Mouse (Mus musculus): ENCODE measurements around the gene Pxn. TPM values are rescaled to one million over a fixed set of nuclear protein-coding genes. Genes with fewer than 3 reads are reported as not detected.
"Not testable (repeated sequence)": the region's sequence is repeated elsewhere in the genome, so short reads cannot be mapped to it uniquely, and the experiment has no call there.

Gene Pxn
- polyA plus RNA-seq, 1 experiment from 2014 or later = 27.9 TPM

DNA sequence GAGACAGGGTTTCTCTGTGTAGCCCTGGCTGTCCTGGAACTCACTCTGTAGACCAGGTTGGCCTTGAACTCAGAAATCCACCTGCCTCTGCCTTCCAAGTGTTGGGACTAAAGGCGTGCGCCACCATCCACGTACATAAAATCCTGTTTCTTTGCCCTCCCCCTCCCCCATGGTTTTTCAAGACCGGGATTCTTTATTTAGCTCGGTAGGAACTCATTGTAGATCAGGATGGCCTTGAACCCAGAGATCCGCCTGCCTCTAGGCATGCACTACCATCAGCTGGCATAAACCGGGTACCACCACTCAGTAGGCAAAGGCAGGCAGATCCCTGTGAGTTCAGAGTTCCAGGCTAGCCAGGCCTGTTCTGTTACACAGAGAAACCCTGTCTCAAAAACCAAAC is 10.4 kb downstream of the Pxn start:
- peaks cover 32% of the 10 kb centered on the region for H3K4me1 ChIP-seq
- no peaks in the 10 kb centered on the region for H3K27me3 ChIP-seq (ENCODE audit: low read depth, poor library complexity, severe bottlenecking)
- no peaks in the 10 kb centered on the region for H3K9me3 ChIP-seq (replicated peaks)
- no peak for DNase-seq (ENCODE audit: low spot score)
- H3K27ac ChIP-seq (replicated peaks) = no peak overlapping the region
- WGBS = 94% methylated on average over 7 of the region's 7 CpGs
- peaks cover 20% of the 10 kb centered on the region for H3K36me3 ChIP-seq
- H3K4me3 ChIP-seq = no peak overlapping the region

DNA sequence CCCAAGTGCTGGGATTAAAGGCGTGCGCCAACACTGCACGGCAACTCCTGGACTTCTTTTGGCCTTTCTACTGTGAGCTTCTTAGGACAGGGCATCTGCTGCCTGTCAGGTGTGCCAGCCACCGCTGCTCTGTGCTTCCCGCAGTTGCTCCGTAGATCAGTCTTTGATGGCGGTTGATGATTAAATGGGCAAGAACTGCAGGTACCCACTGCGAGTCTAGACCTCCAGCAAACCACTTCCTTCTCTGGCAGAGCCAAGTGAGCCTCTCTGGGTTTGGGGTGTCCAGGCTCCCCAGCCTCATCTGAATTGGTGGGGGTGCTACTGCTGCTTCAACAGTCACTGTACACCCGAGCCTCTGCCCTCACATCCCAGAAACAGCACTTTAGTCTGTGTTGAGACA is 11.0 kb downstream of the Pxn start:
- no peaks in the 10 kb centered on the region for H3K9me3 ChIP-seq (replicated peaks)
- H3K4me3 ChIP-seq = no peak overlapping the region
- peaks cover 35% of the 10 kb centered on the region for H3K4me1 ChIP-seq
- H3K27me3 ChIP-seq (ENCODE audit: low read depth, poor library complexity, severe bottlenecking) = no peaks in the 10 kb centered on the region
- peaks cover 20% of the 10 kb centered on the region for H3K36me3 ChIP-seq
- H3K27ac ChIP-seq (replicated peaks) = no peak overlapping the region
- DNase-seq (ENCODE audit: low spot score) = no peak
- 96% methylated on average over 9 of the region's 9 CpGs for WGBS

DNA sequence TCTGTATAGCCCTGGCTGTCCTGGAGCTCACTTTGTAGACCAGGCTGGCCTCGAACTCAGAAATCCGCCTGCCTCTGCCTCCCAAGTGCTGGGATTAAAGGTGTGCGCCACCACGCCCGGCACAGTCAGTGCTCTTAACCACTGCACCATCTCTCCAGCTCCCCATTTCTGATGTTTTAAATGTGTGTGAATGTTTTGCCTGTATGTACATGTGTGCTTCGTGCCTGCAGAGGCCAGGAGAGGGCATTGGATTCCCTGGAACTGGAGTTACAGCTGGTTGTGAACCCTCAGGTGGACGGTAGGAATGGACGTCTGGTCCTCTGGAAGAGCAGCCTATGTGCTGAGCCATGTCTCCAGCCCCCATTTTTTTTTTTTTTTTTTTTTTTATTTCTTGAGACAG is 11.7 kb downstream of the Pxn start:
- DNase-seq (ENCODE audit: low spot score); H3K9me3 ChIP-seq (replicated peaks); H3K27me3 ChIP-seq (ENCODE audit: low read depth, poor library complexity, severe bottlenecking); H3K4me3 ChIP-seq; H3K27ac ChIP-seq (replicated peaks): not testable (repeated sequence)
- peaks cover 20% of the 10 kb centered on the region for H3K36me3 ChIP-seq
- 96% methylated on average over 8 of the region's 8 CpGs for WGBS
- peaks cover 42% of the 10 kb centered on the region for H3K4me1 ChIP-seq

DNA sequence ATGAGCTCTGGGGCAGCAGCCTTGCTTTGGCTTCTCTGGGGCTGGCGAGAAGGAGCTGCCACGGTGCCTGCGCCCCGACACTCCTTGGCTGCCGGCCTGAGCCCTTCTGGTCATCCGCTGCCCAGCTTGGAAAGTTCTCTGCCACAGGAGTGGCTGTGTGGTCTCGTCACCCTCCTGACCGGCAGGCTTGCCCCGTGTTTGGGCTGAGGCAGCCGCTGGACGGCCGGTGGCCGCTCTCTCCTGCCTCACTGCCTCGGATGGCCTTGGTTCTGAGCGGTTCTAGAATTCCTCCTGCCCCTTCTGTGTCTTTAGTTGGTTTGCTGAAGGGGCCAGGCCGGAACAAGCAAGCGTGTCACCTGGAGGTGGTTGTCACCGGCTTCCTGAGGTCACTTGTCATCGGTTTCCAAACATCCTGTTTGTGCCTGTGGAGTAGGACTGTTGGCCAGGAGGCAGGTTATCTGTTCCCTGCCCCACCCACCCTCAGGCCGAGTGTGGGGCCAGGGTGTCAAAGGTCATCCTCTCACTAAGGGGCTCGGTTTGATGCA is 13.9 kb downstream of the Pxn start:
- H3K4me1 ChIP-seq = peaks cover 52% of the 10 kb centered on the region
- H3K36me3 ChIP-seq = peaks cover 15% of the 10 kb centered on the region
- 79% methylated on average over 21 of the region's 21 CpGs for WGBS
- DNase-seq (ENCODE audit: low spot score) = no peak
- no peak overlapping the region for H3K4me3 ChIP-seq
- peak overlapping the region; percentile 69 for H3K27ac ChIP-seq (replicated peaks)
- no peaks in the 10 kb centered on the region for H3K9me3 ChIP-seq (replicated peaks)
- H3K27me3 ChIP-seq (ENCODE audit: low read depth, poor library complexity, severe bottlenecking) = no peaks in the 10 kb centered on the region

DNA sequence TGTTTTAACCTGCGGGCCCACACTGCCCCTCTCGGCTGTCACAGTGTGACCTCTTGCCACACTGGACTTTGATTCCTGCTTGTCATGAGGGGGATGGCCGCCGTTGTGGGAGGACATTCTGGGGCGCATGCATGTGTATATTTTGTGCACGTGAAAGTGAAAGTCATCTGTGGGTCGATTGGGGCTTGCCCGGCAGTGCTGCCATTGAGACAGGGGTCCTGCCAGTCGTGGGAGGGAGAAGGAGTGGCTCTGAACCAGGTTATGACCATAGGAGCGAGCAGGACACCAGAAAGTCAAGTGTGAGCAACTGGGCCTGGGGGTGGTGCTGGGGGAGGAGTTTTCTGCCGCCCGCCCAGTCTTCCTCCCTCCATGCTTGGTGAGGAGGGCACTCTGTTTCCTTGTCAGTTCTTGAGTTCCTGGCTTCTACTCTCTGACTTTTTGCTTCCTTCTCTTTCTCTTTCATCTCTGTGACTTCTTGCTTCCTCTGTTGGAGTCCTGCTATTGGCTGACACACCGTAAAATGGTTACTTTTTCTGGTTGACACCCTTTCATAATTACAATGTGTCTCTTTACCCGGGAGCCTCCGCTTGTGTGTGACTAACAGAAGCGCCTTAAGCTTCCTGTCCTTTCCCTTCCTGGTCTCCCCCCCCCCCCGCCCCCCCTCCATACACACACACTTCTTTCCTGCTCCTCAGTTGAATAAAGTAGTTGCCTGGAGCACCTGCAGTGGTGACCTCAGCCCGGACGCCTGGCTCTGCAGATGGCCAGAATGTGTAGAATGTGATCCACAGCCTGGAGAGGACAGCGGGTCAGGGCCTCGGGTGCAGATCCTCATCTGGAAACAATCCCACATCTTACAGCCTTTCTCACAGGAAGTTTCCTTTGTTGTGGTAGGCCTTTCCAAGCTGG is 15.3 kb downstream of the Pxn start:
- no peak for DNase-seq (ENCODE audit: low spot score)
- Histone ChIP-seq H3K27me3 (ENCODE audit: low read depth, poor library complexity, severe bottlenecking) (no peaks in the 10 kb centered on the region), H3K9me3 (replicated peaks) (no peaks in the 10 kb centered on the region), H3K4me1 (peaks cover 58% of the 10 kb centered on the region), H3K27ac (replicated peaks) (peak overlapping the region; percentile 46), H3K36me3 (peaks cover 6% of the 10 kb centered on the region; the same call in 1 of the 2 replicates), H3K4me3 (no peak overlapping the region)
- 75% methylated on average over 21 of the region's 21 CpGs for WGBS

DNA sequence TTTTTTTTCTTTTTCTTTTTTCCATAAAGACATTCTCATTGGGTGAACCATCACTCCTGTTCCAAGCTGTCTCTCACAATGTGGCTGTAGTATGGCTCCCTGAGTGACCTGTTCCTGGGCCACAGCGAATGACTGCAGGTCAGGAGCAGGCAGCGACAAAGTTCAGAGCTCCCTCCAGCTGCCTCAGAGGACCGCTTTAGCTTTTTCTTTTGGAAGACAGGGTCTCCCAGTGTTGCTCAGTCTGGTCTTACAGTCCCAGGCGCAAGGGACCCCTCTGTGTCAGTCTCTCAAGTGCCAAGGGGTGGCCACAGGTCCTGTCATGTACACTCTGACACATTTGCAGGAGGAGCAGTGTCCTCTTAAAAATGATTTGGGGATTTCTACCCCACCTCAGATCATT is 16.1 kb downstream of the Pxn start:
- no peak overlapping the region for H3K4me3 ChIP-seq

DNA sequence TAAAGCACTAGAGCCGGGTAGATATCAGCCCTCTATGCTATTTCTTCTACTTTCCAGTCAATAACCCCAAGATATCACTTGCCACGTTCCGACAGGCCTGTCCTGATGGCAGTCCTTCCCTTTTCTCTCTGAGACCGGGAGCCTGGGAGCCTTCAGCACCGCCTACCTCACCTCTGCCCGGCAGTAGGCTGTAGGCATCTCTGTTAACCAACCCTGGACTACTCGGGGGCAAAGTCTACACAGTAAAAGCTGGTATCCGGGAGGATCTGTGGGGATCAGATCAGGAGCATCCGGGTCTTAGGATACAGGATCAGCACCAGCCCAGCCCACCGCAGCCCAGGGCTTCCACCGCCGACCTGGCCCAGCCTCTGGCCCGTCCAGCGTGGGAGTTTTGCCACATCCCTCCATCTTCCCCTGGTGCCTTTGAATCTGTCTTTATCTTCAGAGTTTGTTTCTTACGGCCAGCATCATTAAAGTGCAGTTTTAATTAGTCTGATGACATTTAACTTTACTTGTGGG is 16.6 kb downstream of the Pxn start:
- H3K4me1 ChIP-seq = peaks cover 58% of the 10 kb centered on the region
- WGBS = 78% methylated on average over 15 of the region's 15 CpGs
- no peaks in the 10 kb centered on the region for H3K27me3 ChIP-seq (ENCODE audit: low read depth, poor library complexity, severe bottlenecking)
- H3K4me3 ChIP-seq = no peak overlapping the region
- DNase-seq (ENCODE audit: low spot score) = no peak
- no peaks in the 10 kb centered on the region for H3K9me3 ChIP-seq (replicated peaks)
- H3K27ac ChIP-seq (replicated peaks) = no peak overlapping the region; the same call in 1 of the 2 replicates
- H3K36me3 ChIP-seq = no peaks in the 10 kb centered on the region

More for the DNA sequence above, 16.1 kb downstream of the Pxn start:
- H3K36me3 ChIP-seq = peaks cover 1% of the 10 kb centered on the region; the same call in 1 of the 2 replicates
- peaks cover 58% of the 10 kb centered on the region for H3K4me1 ChIP-seq
- H3K27ac ChIP-seq (replicated peaks) = no peak overlapping the region
- H3K9me3 ChIP-seq (replicated peaks) = no peaks in the 10 kb centered on the region
- 84% methylated on average over 4 of the region's 4 CpGs for WGBS
- no peaks in the 10 kb centered on the region for H3K27me3 ChIP-seq (ENCODE audit: low read depth, poor library complexity, severe bottlenecking)
- no peak for DNase-seq (ENCODE audit: low spot score)

DNA sequence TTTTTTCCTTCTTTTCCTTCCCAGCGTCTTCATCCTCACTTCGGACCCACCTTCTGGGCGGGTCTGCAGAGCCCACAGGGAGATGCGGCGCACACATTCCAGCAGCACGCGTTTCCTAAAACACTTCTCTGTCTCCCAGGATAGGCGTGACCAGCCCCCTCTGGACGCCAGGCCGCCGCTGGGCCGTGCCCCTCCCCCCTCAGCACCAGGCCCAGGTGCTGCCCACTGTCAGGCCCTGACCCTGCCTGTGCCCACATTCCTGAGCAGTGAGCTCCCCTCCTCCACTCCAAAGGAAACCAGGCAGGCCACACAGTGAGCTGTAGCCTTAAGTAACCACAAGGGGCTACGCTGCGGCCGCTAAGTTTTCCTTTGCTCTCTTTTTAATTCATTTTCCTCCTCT is 17.5 kb downstream of the Pxn start:
- H3K27ac ChIP-seq (replicated peaks) = peak overlapping the region; percentile 76
- no peaks in the 10 kb centered on the region for H3K9me3 ChIP-seq (replicated peaks)
- DNase-seq (ENCODE audit: low spot score) = peak; percentile 59
- 6% methylated on average over 15 of the region's 15 CpGs for WGBS
- H3K4me3 ChIP-seq = peak overlapping the region; percentile 35
- H3K27me3 ChIP-seq (ENCODE audit: low read depth, poor library complexity, severe bottlenecking) = no peaks in the 10 kb centered on the region
- peaks cover 58% of the 10 kb centered on the region for H3K4me1 ChIP-seq
- no peaks in the 10 kb centered on the region for H3K36me3 ChIP-seq

DNA sequence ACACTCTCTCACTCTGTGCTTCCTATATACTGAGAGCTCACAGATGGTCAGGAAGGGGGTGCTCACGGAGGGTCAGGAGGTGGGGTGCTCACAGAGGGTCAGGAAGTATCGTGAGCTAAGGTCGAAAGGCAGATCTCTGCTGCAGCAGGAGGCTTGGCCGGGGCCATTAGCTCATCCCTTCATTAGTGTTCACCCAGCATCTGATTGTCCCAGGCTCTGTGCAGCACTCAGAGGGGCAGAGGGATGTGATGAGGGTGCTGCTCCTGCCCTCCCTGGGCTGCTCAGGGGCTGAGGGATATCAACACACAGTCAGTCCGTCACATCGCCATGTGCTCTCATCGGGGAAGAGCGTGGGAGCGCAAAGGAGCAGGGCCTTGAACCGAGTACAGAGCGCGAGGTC is 18.0 kb downstream of the Pxn start:
- H3K9me3 ChIP-seq (replicated peaks) = no peaks in the 10 kb centered on the region

DNA sequence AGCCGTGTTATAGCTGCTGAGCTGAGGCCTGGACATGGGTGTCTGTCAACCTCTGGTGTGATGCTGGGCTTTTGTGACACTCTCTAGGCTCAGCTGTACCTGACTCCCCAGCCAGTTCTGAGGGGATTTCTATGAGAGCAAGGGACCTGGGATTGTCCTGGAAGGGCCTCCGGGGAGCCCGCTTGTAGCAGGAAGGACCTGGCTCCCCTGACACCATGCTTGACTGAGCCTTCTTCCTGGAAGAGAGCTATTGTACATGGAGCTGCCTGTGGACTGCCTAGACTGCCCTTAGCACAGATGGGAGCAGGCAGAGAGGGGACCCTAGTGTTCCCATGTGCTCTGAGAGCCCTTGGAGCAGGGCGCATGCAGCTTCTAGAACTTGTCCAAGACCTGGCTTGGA is 18.9 kb downstream of the Pxn start:
- Histone ChIP-seq H3K4me3 (no peak overlapping the region), H3K9me3 (replicated peaks) (no peaks in the 10 kb centered on the region), H3K36me3 (no peaks in the 10 kb centered on the region), H3K4me1 (peaks cover 67% of the 10 kb centered on the region), H3K27ac (replicated peaks) (peak overlapping the region; percentile 76; the same call in 1 of the 2 replicates), H3K27me3 (ENCODE audit: low read depth, poor library complexity, severe bottlenecking) (no peaks in the 10 kb centered on the region)
- 89% methylated on average over 4 of the region's 4 CpGs for WGBS
- no peak for DNase-seq (ENCODE audit: low spot score)

More for the DNA sequence above, 18.0 kb downstream of the Pxn start:
- no peak for DNase-seq (ENCODE audit: low spot score)
- WGBS = 48% methylated on average over 12 of the region's 12 CpGs
- peak overlapping the region; percentile 76 for H3K27ac ChIP-seq (replicated peaks)
- H3K4me3 ChIP-seq = peak overlapping the region; percentile 35; the same call in 1 of the 2 replicates
- peaks cover 62% of the 10 kb centered on the region for H3K4me1 ChIP-seq
- H3K36me3 ChIP-seq = no peaks in the 10 kb centered on the region
- no peaks in the 10 kb centered on the region for H3K27me3 ChIP-seq (ENCODE audit: low read depth, poor library complexity, severe bottlenecking)

DNA sequence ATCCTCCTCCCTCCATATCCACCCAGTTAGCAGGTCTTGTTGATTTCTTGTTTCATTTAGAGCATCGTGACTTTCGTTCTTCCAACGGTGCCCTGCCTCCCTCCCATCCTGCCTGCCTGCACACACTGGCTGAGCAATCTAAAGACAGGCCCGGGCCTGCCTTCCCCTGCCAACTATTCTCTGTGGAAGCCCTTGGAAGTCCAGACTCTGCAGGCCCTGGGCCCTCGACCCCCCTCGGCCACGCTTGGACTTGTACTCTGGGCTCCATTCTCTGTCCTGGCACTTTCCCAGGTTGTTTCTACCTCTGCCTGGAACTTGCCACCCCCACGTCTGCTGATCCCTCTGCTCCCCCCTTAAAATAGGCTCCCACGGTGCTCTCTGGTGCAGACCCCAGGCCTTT is 19.5 kb downstream of the Pxn start:
- H3K4me1 ChIP-seq = peaks cover 66% of the 10 kb centered on the region

DNA sequence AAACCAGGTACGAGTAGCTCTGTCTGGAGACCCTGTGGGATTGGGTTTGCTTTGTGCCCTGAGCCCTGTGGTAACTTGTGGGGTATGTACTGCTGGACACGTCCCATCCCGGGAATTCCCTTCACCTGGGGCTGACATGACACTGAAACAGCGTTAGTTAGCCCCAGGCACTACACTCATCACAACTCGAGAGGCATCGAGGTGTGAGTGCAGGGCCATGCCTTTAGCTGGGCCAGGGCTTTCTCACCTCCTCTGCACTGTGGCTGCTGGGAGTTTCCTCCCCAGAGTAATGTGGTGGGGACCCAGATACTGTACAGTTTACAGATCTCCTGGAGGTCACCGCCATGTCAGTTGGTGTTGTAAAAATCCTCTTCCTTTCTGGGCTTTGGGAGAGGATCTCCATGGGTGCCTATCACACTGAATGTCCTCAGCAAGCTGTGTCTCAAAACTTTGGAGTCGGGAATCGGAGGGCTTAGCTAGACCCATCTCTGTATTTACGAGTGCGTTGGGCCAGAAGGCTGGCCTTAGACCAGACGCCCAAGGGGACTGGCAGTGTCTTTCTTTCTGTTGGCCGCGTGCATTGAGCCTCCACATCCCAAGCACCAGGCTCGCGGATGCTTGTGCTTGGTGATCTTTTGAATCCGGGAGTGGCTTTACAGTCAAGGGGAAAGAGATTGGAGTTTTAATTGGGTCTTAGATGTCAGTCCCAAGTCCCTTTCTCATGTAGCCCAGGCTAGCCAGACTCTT is 20.2 kb downstream of the Pxn start:
- Histone ChIP-seq H3K4me1 (peaks cover 67% of the 10 kb centered on the region), H3K9me3 (replicated peaks) (no peaks in the 10 kb centered on the region), H3K27me3 (ENCODE audit: low read depth, poor library complexity, severe bottlenecking) (no peaks in the 10 kb centered on the region), H3K27ac (replicated peaks) (no peak overlapping the region), H3K4me3 (no peak overlapping the region), H3K36me3 (no peaks in the 10 kb centered on the region)
- DNase-seq (ENCODE audit: low spot score) = no peak
- 89% methylated on average over 17 of the region's 17 CpGs for WGBS

More for the DNA sequence above, 19.5 kb downstream of the Pxn start:
- Histone ChIP-seq H3K9me3 (replicated peaks) (no peaks in the 10 kb centered on the region), H3K27ac (replicated peaks) (0 out of 2 replicates have a peak overlapping the region, but pooled peaks have one; percentile 18), H3K27me3 (ENCODE audit: low read depth, poor library complexity, severe bottlenecking) (no peaks in the 10 kb centered on the region), H3K36me3 (no peaks in the 10 kb centered on the region), H3K4me3 (no peak overlapping the region)
- 86% methylated on average over 9 of the region's 9 CpGs for WGBS
- no peak for DNase-seq (ENCODE audit: low spot score)

Measured in midbrain, embryonic 10.5 days (tissue).